Mouse (Mus musculus) liver, embryonic 14.5 days (tissue): ENCODE data around the gene Trub2.

Experiments used
- CTCF ChIP-seq: IDR thresholded peaks from 2 replicates; pipeline ENCODE4 v1.5.1; 2016; ENCODE audit warnings: antibody characterized with exemption, low read depth, control low read depth
- EP300 ChIP-seq: IDR thresholded peaks from 2 replicates; pipeline ENCODE4 v1.6.1; 2016; ENCODE audit warnings: antibody characterized with exemption, low read depth

DNA sequence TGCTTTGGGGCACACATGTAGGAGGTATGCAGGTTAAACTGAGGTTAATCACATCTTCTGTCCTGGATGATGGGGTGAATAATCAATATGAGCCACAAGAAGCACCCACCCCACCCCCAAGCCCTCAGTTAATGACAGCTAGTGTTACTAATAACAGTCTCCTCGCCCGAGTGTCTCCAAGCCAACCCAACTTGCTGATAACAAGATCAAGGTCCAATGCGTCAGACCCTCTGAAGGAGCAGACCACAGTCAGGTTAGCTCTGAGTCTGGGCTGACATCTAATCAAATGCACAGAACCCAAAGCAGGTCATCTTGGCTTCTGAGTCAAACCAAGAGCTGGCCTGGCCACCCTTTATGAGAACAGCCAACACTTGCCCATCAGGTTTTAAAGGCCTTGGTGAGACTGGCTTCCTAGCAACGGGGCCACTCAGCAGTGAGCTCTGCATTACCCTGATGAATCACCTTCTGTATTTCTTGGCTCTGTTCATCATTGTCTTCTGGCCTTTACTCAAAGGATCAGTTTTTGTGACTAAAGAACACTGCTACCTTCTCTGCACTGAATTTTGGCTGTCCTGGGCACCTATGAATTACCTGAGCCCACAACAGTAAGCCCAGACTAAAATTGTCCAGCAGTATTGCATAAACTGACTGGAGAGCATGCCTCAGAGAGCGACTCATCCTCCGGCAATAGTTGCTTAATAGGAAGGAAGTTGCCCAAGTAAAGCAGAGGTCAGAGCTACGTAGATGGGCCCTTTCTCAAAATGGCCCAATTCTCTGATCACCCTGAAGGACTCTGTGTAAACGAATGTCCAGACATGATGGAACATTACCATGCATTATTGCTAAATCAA is 16.5 kb downstream of the Trub2 start:
- TF ChIP-seq EP300 (no peak), CTCF (no peak)
